Comparison of ENCODE assay signal across 17 mouse cellular contexts in the genomic region with DNA sequence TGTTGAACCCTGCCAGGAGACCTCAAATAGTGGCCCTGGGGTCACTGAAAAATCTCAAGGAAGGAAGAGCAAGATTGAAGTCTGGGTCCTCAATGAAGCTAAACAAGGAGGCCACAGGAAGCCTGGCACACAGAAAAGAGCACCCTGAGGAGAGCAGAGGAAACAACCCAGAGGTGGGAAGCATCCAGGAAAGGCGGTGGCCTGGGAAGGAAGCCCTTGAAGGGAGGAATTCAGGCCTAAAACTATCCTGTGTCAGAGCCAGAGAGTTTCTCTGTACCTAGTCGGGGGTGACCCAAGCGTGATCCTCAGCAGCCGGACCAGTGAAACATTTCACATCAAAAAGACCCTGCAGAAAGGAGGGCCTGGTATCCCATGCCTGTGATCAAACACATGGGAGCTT. TPM values are rescaled to one million over a fixed set of nuclear protein-coding genes. Genes with fewer than 3 reads are reported as not detected.
DNase-seq lines count a peak whose midpoint lies in the region; ATAC-seq and TF ChIP-seq lines count a peak whose summit lies in the region.
"Had no signal": no experiment of that assay in that cellular context is flagged by ENCODE, and none has a peak within 500 bp of the region (broad histone marks: within the 10 kb centered on the region; RNA-seq: fewer than 3 reads in every experiment).

No protein-coding gene starts in this region.

- no peaks in the 10 kb centered on the region for H3K36me3 ChIP-seq in kidney, embryonic 16.5 days (ENCODE audit: insufficient read depth, low read length)
- H3K36me3 ChIP-seq: forebrain, embryonic 10.5 days had no signal

- DNase-seq in gastrocnemius, adult 2 months = no peak
- DNase-seq in gastrocnemius, postnatal 4 days (ENCODE audit: low spot score in 2 of 2) = no peak
- DNase-seq in kidney, adult 8-10 months = peak; percentile 20 to 29
- peak; percentile 31 for DNase-seq in kidney, postnatal 10 days
- no peak for DNase-seq in cerebellum, adult 9-11 months
- DNase-seq: cerebellum, adult 11-12 months; gastrocnemius, postnatal 14 days; thymus, postnatal 14 days had no signal

- H3K4me2 ChIP-seq in kidney, embryonic 16.5 days (replicated peaks; ENCODE audit: low read depth, low read length) = no peak overlapping the region
- H3K4me2 ChIP-seq: lung, embryonic 14.5 days had no signal

- H3K27me3 ChIP-seq in kidney, embryonic 16.5 days (ENCODE audit: insufficient read depth, low read length) = no peaks in the 10 kb centered on the region

- intact Hi-C loops in gastrocnemius, adult 2 months (cut with DNase I) = no loop called here

- no peaks in the 10 kb centered on the region for H3K9me3 ChIP-seq in kidney, embryonic 16.5 days (ENCODE audit: low read length)
- H3K9me3 ChIP-seq: forebrain, embryonic 10.5 days; megakaryocyte, embryonic 14.5 days had no signal

- H3K4me1 ChIP-seq in kidney, embryonic 16.5 days (ENCODE audit: insufficient read depth, low read length) = no peaks in the 10 kb centered on the region
- peaks cover 4% of the 10 kb centered on the region for H3K4me1 ChIP-seq in brown adipose tissue, adult 24 weeks (ENCODE audit: control insufficient read depth, insufficient read depth, insufficient read length, low read length)

- H3K27ac ChIP-seq in gastrocnemius, adult 2 months = peak overlapping the region; percentile 12; the same call in 1 of the 2 replicates
- H3K27ac ChIP-seq in kidney, embryonic 16.5 days (ENCODE audit: low read length) = no peak overlapping the region
- H3K27ac ChIP-seq in brown adipose tissue, adult 24 weeks (replicated peaks; ENCODE audit: low read depth, low read length) = peak overlapping the region; percentile 62; the same call in 1 of the 2 replicates
- H3K27ac ChIP-seq: forebrain, embryonic 10.5 days; stomach, postnatal 0 days had no signal

- 53% methylated on average over 4 of the region's 4 CpGs for WGBS in kidney, embryonic 16.5 days

- no peak for TF ChIP-seq CTCF in gastrocnemius, adult 2 months (IDR thresholded peaks at IDR 0.05)

- H3K4me3 ChIP-seq in gastrocnemius, adult 2 months = no peak overlapping the region
- no peak overlapping the region for H3K4me3 ChIP-seq in kidney, embryonic 16.5 days (ENCODE audit: low read length)
- no peak overlapping the region for H3K4me3 ChIP-seq in brown adipose tissue, adult 24 weeks (ENCODE audit: insufficient read depth, low read depth, low read length)
- H3K4me3 ChIP-seq: forebrain, embryonic 10.5 days; megakaryocyte, embryonic 14.5 days had no signal

- ATAC-seq in kidney, embryonic 16.5 days (ENCODE audit: low FRiP score, low TSS enrichment) = no peak
- ATAC-seq: activated CD4-positive, CD25-positive, alpha-beta regulatory T cell, adult 4 months had no signal

- no peak overlapping the region for H3K9ac ChIP-seq in kidney, embryonic 16.5 days (replicated peaks; ENCODE audit: low read length)
- H3K9ac ChIP-seq: lung, embryonic 14.5 days had no signal

RNA-seq across cellular contexts. Expression of gene Chrm1, which starts 7.2 kb away (rescaled TPM):
- not detected for total RNA-seq in gastrocnemius, adult 2 months (2021)
- total RNA-seq in gastrocnemius, postnatal 4 days (2021) = under 1 TPM; 0.05 to 0.10 TPM
- polyA plus RNA-seq in kidney, embryonic 16.5 days (2015; fragmentation: Nextera tagmentation; extraction: Ambion mirVana) = 0.11 and 0.14 TPM in 2 replicates
- not detected in 2 replicates for polyA plus RNA-seq in brown adipose tissue, adult 24 weeks (2012; ENCODE audit: insufficient read depth, insufficient read length, missing spikeins)
- total RNA-seq: hematopoietic stem cell, adult 5-6 weeks had no signal
- polyA plus RNA-seq: activated CD4-positive, CD25-positive, alpha-beta regulatory T cell, adult 4 months; forebrain, embryonic 10.5 days had no signal

RNA-seq across cellular contexts. Expression of gene Slc22a6, which starts 38.5 kb away (rescaled TPM):
- total RNA-seq in gastrocnemius, adult 2 months (2021) = not detected
- total RNA-seq in gastrocnemius, postnatal 4 days (2021) = not detected
- polyA plus RNA-seq in kidney, embryonic 16.5 days (2015; fragmentation: Nextera tagmentation; extraction: Ambion mirVana) = 48.8 and 59.4 TPM in 2 replicates
- not detected in 2 replicates for polyA plus RNA-seq in brown adipose tissue, adult 24 weeks (2012; ENCODE audit: insufficient read depth, insufficient read length, missing spikeins)
- total RNA-seq: gastrocnemius, postnatal 14 days; hematopoietic stem cell, adult 5-6 weeks had no signal
- polyA plus RNA-seq: activated CD4-positive, CD25-positive, alpha-beta regulatory T cell, adult 4 months; forebrain, embryonic 10.5 days; lung, embryonic 14.5 days; neural tube, embryonic 14.5 days; stomach, postnatal 0 days had no signal

Comparison
In these comparisons a context has a peak if more than half of its experiments do, and no peak if none do; other contexts are left out.
1. DNase-seq: peak in kidney, adult 8-10 months (2 of 2) and kidney, postnatal 10 days (single experiment); none in gastrocnemius, adult 2 months (single experiment), gastrocnemius, postnatal 4 days (0 of 2) and cerebellum, adult 9-11 months (single experiment).